Mouse (Mus musculus) midbrain, embryonic 12.5 days (tissue): Measurements from ENCODE around the gene Smoc1. TPM values are rescaled to one million over a fixed set of nuclear protein-coding genes. Genes with fewer than 3 reads are reported as not detected.

Experiments
- ATAC-seq: fragments of 200-750 bp; cut with Nextera tagmentation; 2 replicates; pipeline ENCODE4 v1.8.0; 2017; ENCODE audit warnings: low read depth, moderate TSS enrichment, moderate library complexity; ENCODE audit not compliant: low FRiP score
- H3K27ac ChIP-seq: fragments of 300-500 bp; sonication (generic); replicated peaks from 2 replicates; pipeline ENCODE4 v1.5.1; 2016; ENCODE audit warnings: mild to moderate bottlenecking
- H3K27me3 ChIP-seq: fragments of 300-500 bp; sonication (generic); 2 replicates; pipeline ENCODE4 v1.6.1; 2016; ENCODE audit warnings: mild to moderate bottlenecking
- H3K36me3 ChIP-seq: fragments of 300-500 bp; sonication (generic); 2 replicates; pipeline ENCODE4 v1.6.1; 2016
- H3K4me1 ChIP-seq: fragments of 300-500 bp; sonication (generic); 2 replicates; pipeline ENCODE4 v1.6.1; 2016
- H3K4me2 ChIP-seq: fragments of 300-500 bp; sonication (generic); replicated peaks from 2 replicates; pipeline ENCODE4 v1.6.1; 2016; ENCODE audit warnings: mild to moderate bottlenecking, moderate library complexity
- H3K4me3 ChIP-seq: fragments of 300-500 bp; sonication (generic); 2 replicates; pipeline ENCODE4 v1.5.1; 2016; ENCODE audit warnings: mild to moderate bottlenecking
- H3K9ac ChIP-seq: fragments of 300-500 bp; sonication (generic); replicated peaks from 2 replicates; pipeline ENCODE4 v1.6.1; 2016; ENCODE audit warnings: mild to moderate bottlenecking, moderate library complexity
- H3K9me3 ChIP-seq: fragments of 300-500 bp; sonication (generic); 2 replicates; pipeline ENCODE4 v1.6.1; 2016; ENCODE audit warnings: mild to moderate bottlenecking
- WGBS: fragments of 180-500 bp; shearing (Covaris S2); methylation state at CpG from one replicate; pipeline ENCODE4 v1.1.7; 2016; 5-methylcytosine and 5-hydroxymethylcytosine counted together
- polyA plus RNA-seq: library from polyadenylated mRNA; unstranded; fragments of >200 nt; fragmentation: Nextera tagmentation; extraction: Ambion mirVana; gene quantifications from 2 replicates; pipeline ENCODE4 v1.2.1, GENCODE M21; 2016

Smoc1 gene
- polyA plus RNA-seq, 1 experiment from 2014 or later, result 32.0 TPM

DNA sequence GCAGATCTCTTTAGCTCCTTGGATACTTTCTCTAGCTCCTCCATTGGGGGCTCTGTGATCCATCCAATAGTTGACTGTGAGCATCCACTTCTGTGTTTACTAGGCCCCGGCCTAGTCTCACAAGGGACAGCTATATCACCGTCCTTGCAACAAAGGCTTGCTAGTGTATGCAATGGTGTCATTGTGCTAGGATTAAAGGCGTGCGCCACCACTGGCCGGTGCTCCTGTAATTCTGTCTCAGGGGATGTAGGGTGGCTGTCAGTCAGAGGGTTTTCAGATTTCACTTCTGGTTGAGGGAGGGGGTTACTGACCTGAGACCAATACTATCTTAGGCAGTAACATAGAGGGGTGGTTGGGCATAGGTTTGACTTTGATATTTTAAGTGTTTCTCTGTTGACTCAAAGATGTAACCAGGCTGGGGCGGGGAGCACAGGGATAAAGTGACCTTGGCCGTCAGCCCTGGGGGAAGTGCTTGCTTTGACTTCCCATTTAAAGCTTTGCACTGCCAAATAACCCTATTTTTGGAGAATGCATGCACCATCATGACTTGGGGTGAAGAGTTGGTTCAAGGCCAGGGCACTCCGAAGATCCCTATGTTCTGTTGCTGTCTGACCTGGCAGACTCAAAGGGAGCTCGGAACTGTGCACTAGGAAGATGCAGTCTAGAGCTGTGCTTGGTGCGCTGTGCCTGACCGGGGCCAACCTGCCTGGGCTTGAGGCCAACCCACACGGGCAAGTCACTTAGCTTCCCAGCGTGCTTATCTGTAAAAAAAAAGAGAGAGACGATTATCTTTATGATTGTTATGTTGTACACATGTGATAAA is 80.9 kb downstream of the Smoc1 start:
- WGBS, result 72% methylated on average over 14 of the region's 14 CpGs
- H3K27me3 ChIP-seq, result no peaks in the 10 kb centered on the region
- no peak overlapping the region for H3K4me2 ChIP-seq
- H3K4me1 ChIP-seq, result peaks cover 13% of the 10 kb centered on the region; the same call in 1 of the 2 replicates
- H3K27ac ChIP-seq, result no peak overlapping the region
- no peaks in the 10 kb centered on the region for H3K36me3 ChIP-seq
- H3K9ac ChIP-seq, result no peak overlapping the region
- no peak overlapping the region for H3K4me3 ChIP-seq
- no peaks in the 10 kb centered on the region for H3K9me3 ChIP-seq
- ATAC-seq, result no peak

DNA sequence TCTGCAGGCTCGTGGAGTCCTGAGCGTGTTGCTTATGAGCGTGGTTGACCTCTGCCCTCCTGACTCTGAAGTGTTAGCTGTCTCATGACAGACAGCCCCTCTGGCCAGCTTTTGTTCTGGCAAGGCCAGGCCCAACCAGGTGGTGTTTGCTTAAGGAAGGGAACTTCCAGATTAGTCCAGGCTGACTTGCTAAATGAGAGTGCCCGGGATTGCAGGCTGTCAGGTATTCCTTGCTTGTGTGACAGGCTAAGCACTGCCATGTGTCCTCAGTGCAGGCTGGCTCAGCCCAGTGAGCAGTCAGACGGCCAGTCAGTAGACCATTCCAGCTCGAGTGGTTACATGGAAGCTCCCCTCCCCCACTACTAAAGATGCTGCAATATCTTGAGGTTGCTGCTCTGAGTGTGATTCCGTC is 82.0 kb downstream of the Smoc1 start:
- no peaks in the 10 kb centered on the region for H3K27me3 ChIP-seq
- no peaks in the 10 kb centered on the region for H3K9me3 ChIP-seq
- H3K4me1 ChIP-seq, result peaks cover 13% of the 10 kb centered on the region; the same call in 1 of the 2 replicates
- no peak overlapping the region for H3K4me2 ChIP-seq
- H3K36me3 ChIP-seq, result no peaks in the 10 kb centered on the region
- no peak overlapping the region for H3K9ac ChIP-seq
- H3K27ac ChIP-seq, result no peak overlapping the region
- no peak overlapping the region for H3K4me3 ChIP-seq
- peak; percentile 52; the same call in 1 of the 2 replicates for ATAC-seq
- 22% methylated on average over 7 of the region's 7 CpGs for WGBS

DNA sequence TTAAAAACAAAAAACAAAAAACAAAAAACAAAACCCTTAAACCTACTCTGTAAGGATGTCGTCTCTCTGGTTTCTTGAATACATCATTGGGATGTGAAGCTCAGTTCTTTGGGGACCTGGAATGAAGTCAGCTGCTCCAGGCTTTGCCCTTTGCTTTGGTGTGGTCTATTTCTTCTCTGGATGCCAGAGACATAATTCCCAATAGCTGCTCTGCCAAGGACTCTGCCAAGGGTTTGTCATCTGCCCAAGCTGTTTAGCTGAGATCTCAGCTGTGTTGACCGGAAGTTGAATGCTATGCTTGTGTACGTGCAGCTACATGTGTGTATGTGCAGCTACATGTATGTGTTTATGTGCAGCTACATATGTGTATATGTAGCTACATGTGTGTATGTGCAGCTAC is 83.4 kb downstream of the Smoc1 start:
- no peak overlapping the region for H3K4me2 ChIP-seq
- no peak overlapping the region for H3K27ac ChIP-seq
- peaks cover 13% of the 10 kb centered on the region; the same call in 1 of the 2 replicates for H3K4me1 ChIP-seq
- WGBS, result 86% methylated on average over 3 of the region's 3 CpGs
- H3K9ac ChIP-seq, result no peak overlapping the region
- H3K9me3 ChIP-seq, result no peaks in the 10 kb centered on the region
- no peaks in the 10 kb centered on the region for H3K27me3 ChIP-seq
- no peaks in the 10 kb centered on the region for H3K36me3 ChIP-seq
- H3K4me3 ChIP-seq, result no peak overlapping the region
- no peak for ATAC-seq

GRCm38 (mm10) chr12:81112321-81112720 is 85.7 kb downstream of the Smoc1 start:
- no peaks in the 10 kb centered on the region for H3K36me3 ChIP-seq
- ATAC-seq, result no peak
- H3K9me3 ChIP-seq, result no peaks in the 10 kb centered on the region
- no peak overlapping the region for H3K4me3 ChIP-seq
- no peak overlapping the region for H3K9ac ChIP-seq
- H3K4me2 ChIP-seq, result no peak overlapping the region
- H3K27me3 ChIP-seq, result no peaks in the 10 kb centered on the region
- 95% methylated on average over 4 of the region's 4 CpGs for WGBS
- H3K27ac ChIP-seq, result no peak overlapping the region
- H3K4me1 ChIP-seq, result peaks cover 13% of the 10 kb centered on the region; the same call in 1 of the 2 replicates

- Histone ChIP-seq H3K27ac (no peak overlapping the region), H3K27me3 (no peaks in the 10 kb centered on the region), H3K36me3 (no peaks in the 10 kb centered on the region), H3K4me1 (no peaks in the 10 kb centered on the region), H3K9me3 (no peaks in the 10 kb centered on the region), H3K4me2 (no peak overlapping the region), H3K4me3 (no peak overlapping the region), H3K9ac (no peak overlapping the region)
- ATAC-seq, result no peak
Measured at GRCm38 (mm10) chr12:81120301-81120700, 93.7 kb downstream of the Smoc1 start.

- no peak for ATAC-seq
- no peaks in the 10 kb centered on the region for H3K36me3 ChIP-seq
- no peaks in the 10 kb centered on the region for H3K4me1 ChIP-seq
- no peaks in the 10 kb centered on the region for H3K9me3 ChIP-seq
- H3K4me2 ChIP-seq, result no peak overlapping the region
- no peak overlapping the region for H3K4me3 ChIP-seq
- no peaks in the 10 kb centered on the region for H3K27me3 ChIP-seq
- H3K9ac ChIP-seq, result no peak overlapping the region
- no peak overlapping the region for H3K27ac ChIP-seq
Measured at GRCm38 (mm10) chr12:81123793-81124192, 97.2 kb downstream of the Smoc1 start.

DNA sequence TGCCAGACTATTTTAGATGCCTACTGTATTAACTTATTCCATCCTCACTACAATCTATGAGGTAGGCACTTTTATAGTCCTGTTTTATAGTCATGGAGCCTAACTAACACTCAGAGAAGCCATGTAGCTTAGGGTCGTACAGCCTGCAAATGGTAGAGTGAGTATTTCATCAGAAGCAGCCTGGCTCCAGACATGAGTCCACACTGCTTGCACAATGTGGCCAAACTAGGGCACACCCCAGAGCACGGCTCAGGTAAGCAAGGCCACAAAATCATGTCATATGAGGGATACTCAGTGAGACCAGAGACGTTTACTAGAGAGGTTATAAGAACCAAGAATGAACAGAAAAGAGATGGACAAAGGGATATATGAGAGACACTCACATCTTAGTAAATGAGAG is 100.2 kb downstream of the Smoc1 start:
- Histone ChIP-seq H3K4me1 (no peaks in the 10 kb centered on the region), H3K4me2 (no peak overlapping the region), H3K27me3 (no peaks in the 10 kb centered on the region), H3K9ac (no peak overlapping the region), H3K36me3 (no peaks in the 10 kb centered on the region), H3K27ac (no peak overlapping the region), H3K9me3 (no peaks in the 10 kb centered on the region), H3K4me3 (no peak overlapping the region)
- ATAC-seq, result no peak
- WGBS, result 82% methylated on average over 3 of the region's 3 CpGs

DNA sequence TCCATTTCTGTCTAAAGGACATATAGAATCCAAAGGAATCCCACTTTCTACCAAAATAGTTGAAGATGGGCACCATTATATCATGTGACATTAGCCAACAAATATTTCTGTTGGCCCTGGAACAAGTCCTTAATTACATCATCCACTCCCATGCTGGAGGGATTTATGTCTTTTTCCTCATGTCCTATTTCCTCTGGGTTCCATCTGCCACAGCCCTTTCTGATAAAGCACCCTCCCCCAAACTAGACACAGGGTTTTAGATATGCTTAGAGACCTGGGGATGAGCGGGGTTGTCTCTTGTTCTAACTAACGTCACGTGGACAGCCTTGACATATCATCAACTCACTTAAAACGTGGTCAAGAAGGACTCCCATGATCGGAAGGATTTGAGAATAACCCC is 102.1 kb downstream of the Smoc1 start:
- Histone ChIP-seq H3K9ac (no peak overlapping the region), H3K36me3 (no peaks in the 10 kb centered on the region), H3K9me3 (no peaks in the 10 kb centered on the region), H3K27me3 (no peaks in the 10 kb centered on the region), H3K27ac (no peak overlapping the region), H3K4me1 (no peaks in the 10 kb centered on the region; the same call in 1 of the 2 replicates), H3K4me3 (no peak overlapping the region), H3K4me2 (no peak overlapping the region)
- WGBS, result 94% methylated on average over 5 of the region's 5 CpGs
- ATAC-seq, result no peak

DNA sequence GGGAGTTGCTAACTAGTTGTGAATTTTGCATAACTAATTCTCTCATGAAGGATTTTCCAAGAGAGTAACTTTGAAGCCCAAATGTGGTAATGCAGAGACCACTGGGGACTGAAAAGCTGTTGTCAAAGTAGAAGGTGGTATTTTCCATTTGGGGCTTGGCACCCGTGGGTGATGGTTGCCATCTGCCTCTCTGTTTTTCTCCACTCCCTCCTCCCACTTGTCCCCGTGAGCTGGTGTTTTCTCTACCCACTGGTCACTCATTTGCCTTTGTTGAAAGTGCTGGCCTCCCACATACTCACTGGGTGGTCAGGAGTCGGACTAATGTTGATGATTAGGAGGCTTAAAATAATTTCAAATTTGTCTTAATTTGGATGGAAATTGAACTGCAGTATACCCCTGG is 104.1 kb downstream of the Smoc1 start:
- H3K27ac ChIP-seq, result no peak overlapping the region
- 69% methylated on average over 3 of the region's 3 CpGs for WGBS
- no peak for ATAC-seq
- H3K9ac ChIP-seq, result no peak overlapping the region
- H3K4me2 ChIP-seq, result no peak overlapping the region
- H3K9me3 ChIP-seq, result no peaks in the 10 kb centered on the region
- H3K4me1 ChIP-seq, result no peaks in the 10 kb centered on the region; the same call in 1 of the 2 replicates
- H3K36me3 ChIP-seq, result no peaks in the 10 kb centered on the region
- no peak overlapping the region for H3K4me3 ChIP-seq
- no peaks in the 10 kb centered on the region for H3K27me3 ChIP-seq

- no peaks in the 10 kb centered on the region for H3K27me3 ChIP-seq
- H3K36me3 ChIP-seq, result no peaks in the 10 kb centered on the region
- H3K4me1 ChIP-seq, result no peaks in the 10 kb centered on the region; the same call in 1 of the 2 replicates
- 86% methylated on average over 4 of the region's 4 CpGs for WGBS
- no peaks in the 10 kb centered on the region for H3K9me3 ChIP-seq
- H3K4me2 ChIP-seq, result no peak overlapping the region
- H3K4me3 ChIP-seq, result no peak overlapping the region
- no peak overlapping the region for H3K27ac ChIP-seq
- H3K9ac ChIP-seq, result no peak overlapping the region
- no peak for ATAC-seq
Measured at GRCm38 (mm10) chr12:81131114-81131513, 104.5 kb downstream of the Smoc1 start.

DNA sequence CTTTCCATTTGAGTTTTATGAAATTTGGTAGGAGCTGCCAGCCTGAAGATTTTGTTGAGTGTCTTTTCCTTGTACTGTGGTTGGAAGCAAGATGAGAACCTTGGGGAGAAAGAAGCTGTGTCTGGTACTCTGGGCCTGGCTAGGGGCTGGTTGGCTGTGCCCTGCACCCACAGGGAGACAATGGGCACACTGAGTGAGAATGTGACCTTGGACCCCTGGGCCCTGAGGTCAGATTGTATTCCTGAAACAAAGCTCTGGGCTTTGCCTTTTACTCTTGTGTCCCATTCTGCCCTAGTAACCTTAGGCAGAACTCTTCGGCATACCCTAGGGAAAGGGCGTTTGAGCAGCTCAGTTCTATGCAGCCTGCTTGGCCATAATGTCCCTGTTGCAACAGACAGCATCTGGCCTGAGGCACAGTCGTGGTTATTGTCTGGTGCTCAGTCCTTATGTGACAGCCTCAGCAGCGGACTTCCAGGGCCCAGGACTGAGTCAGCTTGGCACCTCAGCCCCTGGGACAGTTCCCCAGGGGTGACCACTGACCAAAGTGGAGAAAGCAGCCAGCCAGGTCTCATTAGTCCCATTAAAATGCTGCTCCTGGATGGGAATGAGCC is 106.6 kb downstream of the Smoc1 start:
- Histone ChIP-seq H3K27me3 (no peaks in the 10 kb centered on the region), H3K4me2 (no peak overlapping the region), H3K36me3 (peaks cover 3% of the 10 kb centered on the region; the same call in 1 of the 2 replicates), H3K27ac (no peak overlapping the region), H3K4me1 (no peaks in the 10 kb centered on the region; the same call in 1 of the 2 replicates), H3K9me3 (no peaks in the 10 kb centered on the region), H3K4me3 (no peak overlapping the region), H3K9ac (no peak overlapping the region)
- 37% methylated on average over 4 of the region's 4 CpGs for WGBS
- no peak for ATAC-seq

DNA sequence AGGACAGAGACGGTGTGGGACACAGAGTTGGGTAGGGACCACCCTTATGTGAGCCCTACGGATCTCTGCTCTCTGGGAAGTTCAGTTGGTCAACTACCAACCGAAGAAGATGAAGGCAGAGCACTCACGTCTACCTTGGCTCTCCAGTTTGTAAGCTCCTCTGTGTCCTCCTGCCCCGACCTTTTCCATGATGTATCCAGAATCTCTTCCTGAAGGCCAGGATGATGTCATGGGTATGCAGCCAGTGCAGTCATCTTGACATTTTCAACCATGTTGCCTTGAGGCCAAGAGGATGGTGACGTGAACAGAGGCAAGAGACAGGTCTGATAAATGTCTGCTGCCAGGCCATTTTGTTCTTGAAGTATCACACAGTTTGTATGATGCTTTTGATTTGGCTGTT is 111.6 kb downstream of the Smoc1 start:
- Histone ChIP-seq H3K9ac (no peak overlapping the region), H3K4me2 (no peak overlapping the region), H3K27ac (no peak overlapping the region), H3K9me3 (no peaks in the 10 kb centered on the region), H3K4me1 (peaks cover 18% of the 10 kb centered on the region), H3K4me3 (no peak overlapping the region), H3K27me3 (peaks cover 17% of the 10 kb centered on the region), H3K36me3 (peaks cover 5% of the 10 kb centered on the region; the same call in 1 of the 2 replicates)
- ATAC-seq, result no peak
- WGBS, result 92% methylated on average over 6 of the region's 6 CpGs
